Mouse (Mus musculus) testis, postnatal 14 days (tissue): ENCODE measurements at regions not wholly inside any gene's neighbourhood (a gene's known extent, or its start where the extent isn't known, plus 50 kb on each side); places are given as distances from the start of the nearest gene placed in this dataset.

Experiments used
- DNase-seq: peaks from one replicate; pipeline ENCODE4 v3.0.0; 2021; ENCODE audit warnings: low spot score

DNA sequence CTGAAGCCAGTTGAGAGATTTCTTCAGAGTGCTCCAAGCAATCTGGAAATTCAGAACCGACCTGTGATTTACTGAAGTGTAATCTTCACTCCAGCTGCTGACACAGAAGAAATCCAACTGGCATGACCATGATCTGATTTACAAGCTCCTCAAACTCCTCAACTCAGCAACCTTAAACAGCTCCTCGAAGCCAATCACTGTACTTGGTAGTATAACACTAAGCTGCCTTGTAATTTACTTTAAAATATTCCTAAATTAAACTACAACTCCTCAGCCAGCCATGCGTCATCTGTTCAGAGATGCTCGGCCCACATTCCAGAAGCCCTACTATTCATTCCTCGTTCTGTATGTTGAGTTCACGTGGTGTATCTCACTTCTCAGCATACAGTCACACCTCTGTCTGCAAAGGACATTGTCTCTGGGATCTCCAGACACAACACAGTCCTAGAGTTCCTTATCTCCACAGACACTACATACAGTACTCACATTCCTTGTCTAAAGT, 116.0 kb upstream of the Smad1 start:
- DNase-seq, result no peak

DNA sequence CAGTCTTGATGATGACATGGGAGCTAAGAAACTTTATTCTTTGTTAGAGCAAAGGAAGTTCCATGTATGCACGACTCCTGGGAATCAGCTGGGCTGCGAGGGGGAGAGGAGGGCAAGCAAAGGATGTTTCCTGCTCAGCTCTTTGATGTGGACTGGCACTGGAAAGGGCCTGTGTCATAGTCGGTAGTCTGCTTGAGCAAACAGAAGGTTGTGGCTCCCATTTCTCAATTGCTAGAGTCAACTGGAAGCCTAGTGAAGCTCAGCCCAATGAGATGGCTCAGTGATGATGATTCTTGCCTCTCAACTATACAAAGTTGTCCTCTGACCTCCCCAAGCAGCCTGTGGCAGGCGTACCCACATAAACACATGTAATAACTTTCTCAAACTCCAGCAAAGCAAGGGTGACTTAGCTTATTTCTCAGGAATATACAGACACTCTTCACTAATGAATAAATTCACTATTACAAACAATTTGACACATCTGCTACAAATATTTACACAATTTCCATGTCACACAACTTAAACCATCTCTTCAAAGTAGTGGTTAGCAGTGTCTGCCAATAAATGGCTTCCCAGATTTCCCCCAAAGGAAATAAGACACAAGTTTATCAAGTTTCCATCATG, 115.4 kb upstream of the Smad1 start:
- no peak for DNase-seq

- no peak for DNase-seq
Observed at GRCm38 (mm10) chr8:79508597-79508996, 109.3 kb upstream of the Smad1 start.

GRCm38 (mm10) chr8:79505381-79505780, 106.1 kb upstream of the Smad1 start:
- DNase-seq, result no peak

GRCm38 (mm10) chr8:79503906-79504305, 104.6 kb upstream of the Smad1 start:
- no peak for DNase-seq

GRCm38 (mm10) chr8:79502062-79502461, 102.7 kb upstream of the Smad1 start:
- no peak for DNase-seq

GRCm38 (mm10) chr8:79501238-79501637, 101.9 kb upstream of the Smad1 start:
- DNase-seq, result no peak

GRCm38 (mm10) chr8:79499258-79499657, 99.9 kb upstream of the Smad1 start:
- DNase-seq, result no peak

GRCm38 (mm10) chr8:79498611-79499010, 99.3 kb upstream of the Smad1 start:
- no peak for DNase-seq

GRCm38 (mm10) chr8:79491156-79491698, 91.9 kb upstream of the Smad1 start:
- DNase-seq, result no peak

DNA sequence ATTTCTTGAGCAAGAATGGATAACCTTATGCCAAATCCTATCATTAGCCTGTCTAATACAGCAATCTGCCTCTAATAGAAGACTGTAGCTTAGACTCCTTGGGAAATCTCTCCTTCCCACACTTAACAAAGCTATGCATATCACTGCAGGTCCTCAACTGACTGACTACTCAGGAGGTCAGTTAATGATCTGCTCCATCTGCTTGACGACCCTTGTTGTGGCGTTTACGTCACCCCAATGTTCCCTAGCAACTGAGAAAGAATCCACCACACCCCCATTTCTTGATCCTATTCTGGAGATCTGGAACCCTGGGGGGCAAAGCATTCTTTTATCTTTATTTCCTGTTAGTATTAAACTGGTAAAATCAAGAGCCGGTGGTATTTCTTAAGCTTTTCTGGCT, 91.4 kb upstream of the Smad1 start:
- DNase-seq, result no peak

DNA sequence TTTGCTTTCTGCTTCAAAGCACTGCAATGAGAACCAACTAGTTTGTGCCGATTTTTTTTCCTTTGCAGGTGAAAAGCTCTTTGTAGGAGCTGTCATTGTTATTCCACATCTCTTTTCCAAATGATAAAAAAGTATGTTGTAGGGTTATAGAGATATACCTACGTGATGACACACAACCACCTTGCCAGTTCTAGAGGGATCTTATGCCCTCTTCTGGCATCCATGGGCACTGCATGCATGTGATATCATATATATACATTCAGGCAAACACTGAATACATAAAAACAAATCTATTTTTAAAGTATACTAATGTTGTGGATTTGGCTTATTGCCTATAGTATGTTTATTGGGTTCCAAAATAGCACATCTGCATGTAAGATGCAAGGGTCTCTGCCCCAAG, 89.5 kb upstream of the Smad1 start:
- DNase-seq, result no peak

GRCm38 (mm10) chr8:79487597-79487996, 88.3 kb upstream of the Smad1 start:
- no peak for DNase-seq

GRCm38 (mm10) chr8:79479326-79479725, 80.0 kb upstream of the Smad1 start:
- no peak for DNase-seq

GRCm38 (mm10) chr8:79476012-79476411, 76.7 kb upstream of the Smad1 start:
- DNase-seq, result no peak

DNA sequence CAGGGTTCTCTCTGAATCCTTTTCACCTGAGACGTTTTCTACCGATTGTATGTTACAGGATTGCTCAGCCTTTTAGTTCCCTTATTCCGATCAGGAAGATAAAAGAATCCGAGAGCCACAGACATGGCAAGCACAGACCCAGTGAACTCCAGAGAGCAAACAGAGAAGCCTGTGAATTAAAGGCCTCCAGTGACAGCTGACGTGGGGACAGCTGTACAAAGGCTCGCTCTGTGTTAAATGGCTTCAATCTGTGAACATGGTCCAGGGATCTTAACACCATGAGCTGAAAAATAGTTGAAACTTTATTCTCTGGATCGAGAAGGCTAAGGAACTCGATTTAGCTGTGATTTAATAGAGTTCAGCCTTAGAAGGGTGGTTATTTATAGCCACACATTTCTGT, 75.4 kb upstream of the Smad1 start:
- DNase-seq, result no peak

DNA sequence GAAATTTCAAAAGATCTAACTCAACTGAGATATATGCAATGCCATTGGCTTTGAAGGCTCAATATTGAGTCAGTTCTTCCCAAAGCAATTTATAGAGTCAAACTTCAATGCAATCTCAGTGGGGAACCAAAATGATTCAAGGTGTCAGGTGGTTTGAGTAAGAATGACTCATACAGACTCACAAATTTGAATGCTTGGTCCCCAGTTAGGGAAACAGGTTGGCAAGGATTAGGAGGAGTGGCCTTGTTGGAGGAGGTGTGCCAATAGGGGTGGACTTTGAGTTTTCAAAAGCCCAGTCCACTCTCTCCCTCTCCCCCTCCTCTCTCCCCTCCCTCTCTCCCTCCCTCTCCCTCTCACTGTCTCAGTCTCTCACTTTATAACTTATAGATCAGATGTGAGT, 52.8 kb upstream of the Smad1 start:
- no peak for DNase-seq

DNA sequence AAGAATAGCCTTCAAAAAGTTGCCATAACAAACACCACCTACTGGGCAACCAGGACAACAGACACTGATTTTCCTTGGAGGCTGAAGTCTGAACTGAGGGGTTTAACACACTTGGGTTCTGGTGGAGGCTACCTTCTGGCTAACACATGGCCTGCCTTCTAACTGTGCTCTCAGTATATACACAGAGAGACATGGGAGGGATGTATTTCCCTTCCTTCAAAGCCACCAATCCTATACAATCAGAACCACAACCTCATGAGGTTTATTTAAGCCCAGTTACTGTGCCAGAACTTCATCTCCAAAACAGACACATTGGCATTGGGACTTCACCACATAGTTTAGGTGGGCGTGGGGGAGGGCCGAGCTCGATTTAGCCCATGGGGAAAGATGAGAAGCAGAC, 50.1 kb upstream of the Smad1 start:
- DNase-seq, result no peak
